Mouse (Mus musculus): ENCODE data around the gene Dlst.

The Dlst gene

DNA sequence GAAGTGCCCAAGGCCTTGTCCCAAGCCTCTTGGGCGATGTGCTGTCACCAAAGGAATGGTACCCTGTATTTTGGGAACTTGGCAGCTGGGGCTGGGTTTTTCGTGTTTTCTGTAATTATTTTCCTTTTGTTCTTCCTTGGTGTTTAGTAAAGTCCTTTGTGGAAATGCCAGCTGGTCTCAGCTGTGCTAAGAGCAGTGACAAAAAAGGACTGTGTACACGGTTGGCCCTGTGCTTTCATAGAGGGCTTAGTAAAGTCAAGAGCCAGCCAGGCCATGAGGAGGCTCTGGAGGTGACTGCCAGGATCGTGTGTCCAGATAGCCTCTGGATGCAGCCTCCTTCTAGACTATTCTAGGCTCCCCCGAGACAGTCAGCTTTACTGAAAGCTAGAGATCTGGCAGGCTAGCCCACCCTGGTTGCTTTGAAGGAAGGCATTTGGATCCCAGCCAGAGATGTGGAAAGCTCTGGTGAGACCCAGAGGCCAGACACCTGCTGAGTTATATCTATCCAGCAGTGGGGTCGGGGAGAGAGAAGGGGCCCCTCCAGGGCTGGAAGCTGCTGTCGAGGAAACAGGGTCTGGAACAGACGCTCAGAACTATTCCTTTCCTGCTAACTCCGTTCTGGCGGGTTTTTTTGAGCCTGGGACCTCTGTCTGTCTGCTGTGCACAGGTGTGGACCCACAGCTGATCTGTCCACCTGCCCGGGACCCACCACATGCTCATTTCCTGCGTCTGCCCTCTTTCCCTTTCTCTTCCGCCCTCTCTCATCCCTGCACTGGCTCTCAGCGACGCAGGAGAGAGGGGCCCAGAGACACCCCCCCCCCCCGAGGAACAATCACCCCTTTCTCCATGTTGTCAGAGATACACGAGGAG lies 71.1 kb downstream of the Dlst start:
- no peak for DNase-seq (ENCODE audit: low read depth, low spot score)

DNA sequence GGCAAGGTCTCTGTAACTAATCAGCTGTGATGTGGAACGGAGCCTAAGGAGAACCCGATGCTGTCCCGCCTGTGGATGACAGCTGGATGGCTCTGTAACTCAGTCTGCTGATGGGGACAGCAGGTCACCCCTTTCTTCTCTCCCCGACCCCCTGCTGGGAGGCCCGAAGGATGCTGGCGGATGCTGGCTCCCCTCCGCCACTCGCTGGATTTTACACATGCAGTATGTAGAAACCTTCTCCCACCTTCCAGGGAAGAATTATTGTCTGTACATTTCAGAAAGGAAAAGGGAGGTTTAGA lies 71.7 kb downstream of the Dlst start:
- no peak for DNase-seq (ENCODE audit: low read depth, low spot score)

DNA sequence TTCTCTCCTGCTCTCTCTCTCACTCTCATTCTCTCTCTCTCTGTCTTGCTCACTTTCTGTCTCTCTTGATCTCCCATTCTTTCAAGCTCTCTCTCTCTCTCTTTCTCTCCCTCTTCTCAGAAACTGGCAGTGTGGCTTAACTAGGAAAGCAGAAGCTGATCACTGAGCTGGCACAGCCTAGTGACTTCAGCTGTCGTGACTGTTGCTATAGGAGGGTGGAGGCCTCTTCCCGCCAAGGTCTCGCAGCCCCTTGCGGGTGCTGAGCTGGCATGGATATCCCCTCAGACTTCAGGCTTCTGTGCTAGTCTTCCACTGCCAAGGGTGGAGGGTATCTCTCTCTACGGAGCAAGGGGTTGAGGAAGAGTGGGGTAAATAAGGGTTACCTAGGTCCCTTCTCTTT lies 72.3 kb downstream of the Dlst start:
- DNase-seq (ENCODE audit: low read depth, low spot score): no peak

DNA sequence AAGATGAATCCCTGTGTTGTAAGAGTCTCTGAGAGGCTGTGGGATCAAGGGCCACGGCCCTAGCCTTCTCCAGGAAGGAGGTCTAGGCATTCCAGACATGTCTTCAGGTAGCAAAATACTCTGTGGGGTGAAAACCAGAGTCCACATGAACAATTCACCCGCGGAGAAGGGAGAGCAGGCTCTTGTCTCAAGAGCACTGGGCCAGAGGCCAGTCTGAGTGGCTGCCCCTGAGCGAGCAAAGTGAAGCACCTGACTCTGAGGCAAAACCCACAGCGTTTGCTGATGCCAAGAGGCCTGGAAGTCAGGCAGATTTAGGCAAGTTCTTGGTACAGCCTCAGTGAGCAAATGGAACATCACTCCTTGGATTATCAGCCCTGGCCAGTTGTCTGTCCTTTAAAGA lies 73.5 kb downstream of the Dlst start:
- no peak for DNase-seq (ENCODE audit: low read depth, low spot score)

Data from R1 (cell line).